In the genomic region with DNA sequence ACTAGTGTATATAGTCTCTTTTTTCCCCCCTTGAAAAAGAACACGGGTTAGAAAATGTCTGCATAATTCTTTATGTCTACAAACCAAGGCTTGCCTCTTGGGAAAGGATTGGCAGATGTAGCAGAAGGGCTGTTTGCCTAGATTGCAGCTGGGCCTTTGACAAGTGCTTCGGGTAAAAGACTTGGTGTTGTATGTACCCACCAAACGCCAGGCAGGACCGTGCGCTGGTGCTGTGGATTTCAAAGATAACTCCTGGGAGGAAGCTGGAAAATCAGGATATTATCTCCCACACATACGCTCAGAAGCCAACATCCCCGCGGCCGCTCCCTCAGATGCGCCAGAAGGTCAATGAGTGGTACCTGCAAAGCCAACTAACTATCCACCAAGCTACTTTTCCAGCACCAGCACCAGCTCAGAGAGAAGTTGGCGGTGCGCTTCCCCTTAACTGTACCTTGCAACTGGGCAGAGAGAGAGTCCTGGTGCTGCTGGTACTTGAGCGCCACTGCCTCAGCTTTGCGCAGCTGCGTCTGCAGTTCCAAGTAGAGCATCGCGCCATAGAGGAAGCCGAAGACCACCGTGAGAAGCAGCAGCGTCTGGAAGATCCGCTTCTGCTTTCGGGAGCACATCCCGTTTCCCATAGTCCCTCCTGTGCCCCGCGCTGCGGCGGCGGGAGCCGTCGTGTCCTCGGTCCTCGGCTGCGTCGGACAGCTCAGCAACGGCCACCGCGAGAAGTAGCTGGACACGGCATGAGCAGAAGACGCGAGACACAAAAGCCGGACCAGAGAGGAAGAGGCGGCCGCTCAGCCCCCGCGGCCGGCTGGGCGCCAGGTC, we compare ENCODE assay signal across 8 mouse cellular contexts. TPM values are rescaled to one million over a fixed set of nuclear protein-coding genes. Genes with fewer than 3 reads are reported as not detected.
DNase-seq lines count a peak whose midpoint lies in the region; ATAC-seq lines count a peak whose summit lies in the region.

No protein-coding gene starts in this region.

- peak overlapping the region; percentile 94 for H3K27ac ChIP-seq in forebrain, embryonic 10.5 days
- H3K27ac ChIP-seq in hindbrain, embryonic 13.5 days: peak overlapping the region; percentile 86
- peak overlapping the region; percentile 84 for H3K27ac ChIP-seq in liver, embryonic 13.5 days
- H3K27ac ChIP-seq in neural tube, embryonic 14.5 days (ENCODE audit: low read depth, low read length): peak overlapping the region; percentile 82

- peak overlapping the region; percentile 79 for H3K4me3 ChIP-seq in forebrain, embryonic 10.5 days
- H3K4me3 ChIP-seq in hindbrain, embryonic 13.5 days: peak overlapping the region; percentile 76
- H3K4me3 ChIP-seq in liver, embryonic 13.5 days (replicated peaks): peak overlapping the region; percentile 88
- peak overlapping the region; percentile 77 for H3K4me3 ChIP-seq in neural tube, embryonic 14.5 days (ENCODE audit: low read depth, low read length)

- no peaks in the 10 kb centered on the region for H3K27me3 ChIP-seq in forebrain, embryonic 10.5 days (ENCODE audit: poor library complexity, severe bottlenecking)
- H3K27me3 ChIP-seq in hindbrain, embryonic 13.5 days: no peaks in the 10 kb centered on the region
- H3K27me3 ChIP-seq in liver, embryonic 13.5 days: no peaks in the 10 kb centered on the region
- H3K27me3 ChIP-seq in neural tube, embryonic 14.5 days (ENCODE audit: control insufficient read depth, insufficient read depth, low read length): no peaks in the 10 kb centered on the region

- peak overlapping the region; percentile 89 for H3K4me2 ChIP-seq in hindbrain, embryonic 13.5 days
- H3K4me2 ChIP-seq in liver, embryonic 13.5 days: peak overlapping the region; percentile 83
- H3K4me2 ChIP-seq in neural tube, embryonic 14.5 days (ENCODE audit: low read depth, low read length): peak overlapping the region; percentile 90

- intact Hi-C loops in gastrocnemius, postnatal 36 days (cut with DNase I): no loop called here

- peaks cover 37% of the 10 kb centered on the region for H3K4me1 ChIP-seq in forebrain, embryonic 10.5 days
- peaks cover 39% of the 10 kb centered on the region for H3K4me1 ChIP-seq in hindbrain, embryonic 13.5 days (replicated peaks)
- H3K4me1 ChIP-seq in liver, embryonic 13.5 days (replicated peaks): peaks cover 59% of the 10 kb centered on the region
- H3K4me1 ChIP-seq in neural tube, embryonic 14.5 days (ENCODE audit: control insufficient read depth, insufficient read depth, low read length): peaks cover 30% of the 10 kb centered on the region

- DNase-seq in gastrocnemius, postnatal 36 days: peak; percentile 18 to 30
- DNase-seq in gastrocnemius, adult 8-10 months (ENCODE audit: low spot score in 2 of 2): no peak
- peak; percentile 9 for DNase-seq in T-cell, adult 2 months (ENCODE audit: low spot score)
- peak; percentile 68 for DNase-seq in forebrain, embryonic 10.5 days (ENCODE audit: extremely low spot score, low spot score)
- DNase-seq in liver, embryonic 13.5 days: peak; percentile 24
- DNase-seq in urinary bladder, adult 2 months (ENCODE audit: low spot score): peak; percentile 47

- peak overlapping the region; percentile 78 for H3K9ac ChIP-seq in hindbrain, embryonic 13.5 days
- peak overlapping the region; percentile 90 for H3K9ac ChIP-seq in liver, embryonic 13.5 days
- peak overlapping the region; percentile 70 for H3K9ac ChIP-seq in neural tube, embryonic 14.5 days (replicated peaks; ENCODE audit: low read depth, low read length)

- peak; percentile 36 for ATAC-seq in hindbrain, embryonic 13.5 days (ENCODE audit: low FRiP score)
- ATAC-seq in liver, embryonic 13.5 days (ENCODE audit: low read depth): no peak
- ATAC-seq in neural tube, embryonic 14.5 days (ENCODE audit: low read depth): peak; percentile 16

- H3K9me3 ChIP-seq in forebrain, embryonic 10.5 days: no peaks in the 10 kb centered on the region
- H3K9me3 ChIP-seq in hindbrain, embryonic 13.5 days: no peaks in the 10 kb centered on the region
- H3K9me3 ChIP-seq in liver, embryonic 13.5 days (replicated peaks): no peaks in the 10 kb centered on the region
- no peaks in the 10 kb centered on the region for H3K9me3 ChIP-seq in neural tube, embryonic 14.5 days (ENCODE audit: control insufficient read depth, low read length)

- peaks cover 19% of the 10 kb centered on the region for H3K36me3 ChIP-seq in forebrain, embryonic 10.5 days (replicated peaks)
- no peaks in the 10 kb centered on the region for H3K36me3 ChIP-seq in hindbrain, embryonic 13.5 days
- no peaks in the 10 kb centered on the region for H3K36me3 ChIP-seq in liver, embryonic 13.5 days
- H3K36me3 ChIP-seq in neural tube, embryonic 14.5 days (ENCODE audit: control insufficient read depth, insufficient read depth, low read length): no peaks in the 10 kb centered on the region

- WGBS in forebrain, embryonic 10.5 days: 5% methylated on average over 47 of the region's 47 CpGs
- 3% methylated on average over 43 of the region's 47 CpGs for WGBS in hindbrain, embryonic 13.5 days
- 2% methylated on average over 47 of the region's 47 CpGs for WGBS in liver, embryonic 13.5 days (ENCODE audit: insufficient replicate concordance)
- 2% methylated on average over 47 of the region's 47 CpGs for WGBS in neural tube, embryonic 14.5 days

RNA-seq across cellular contexts. Expression of gene Golim4, which starts 0.9 kb away (rescaled TPM):
- 10 to 100 TPM; 10.4 to 13.6 TPM for total RNA-seq in gastrocnemius, postnatal 36 days (2021)
- 1 to 10 TPM; 5.4 to 8.6 (median 6.5) TPM for total RNA-seq in gastrocnemius, adult 8-10 months (2022)
- 50.1 and 57.1 TPM in 2 replicates for polyA plus RNA-seq in forebrain, embryonic 10.5 days (2016; fragmentation: Nextera tagmentation; extraction: Ambion mirVana)
- polyA plus RNA-seq in hindbrain, embryonic 13.5 days (2015; fragmentation: Nextera tagmentation; extraction: Ambion mirVana): 32.9 and 33.5 TPM in 2 replicates
- 18.2 and 23.5 TPM in 2 replicates for polyA plus RNA-seq in liver, embryonic 13.5 days (2015; fragmentation: Nextera tagmentation; extraction: Ambion mirVana)
- 18.5 and 27.8 TPM in 2 replicates for polyA plus RNA-seq in neural tube, embryonic 14.5 days (2014; fragmentation: Nextera tagmentation; extraction: Ambion mirVana)
- 74.6 and 89.9 TPM in 2 replicates for polyA plus RNA-seq in urinary bladder, adult 2 months (2012; rRNA removed)

Comparison
In these comparisons a context has a peak if more than half of its experiments do, and no peak if none do; other contexts are left out.
1. DNase-seq: peak in gastrocnemius, postnatal 36 days (2 of 2), T-cell, adult 2 months (single experiment), forebrain, embryonic 10.5 days (single experiment), liver, embryonic 13.5 days (single experiment) and urinary bladder, adult 2 months (single experiment); none in gastrocnemius, adult 8-10 months (0 of 2).
2. Peak in every context shown above with its lines, with median percentiles within 50 percentile points of each other: H3K27ac ChIP-seq, H3K4me3 ChIP-seq, H3K4me2 ChIP-seq and H3K9ac ChIP-seq.